Mouse (Mus musculus) testis, adult 2 months (tissue): ENCODE measurements around the gene Vmn1r85.

Experiments
- CTCF ChIP-seq: fragments of 200-500 bp; IDR thresholded peaks from 2 replicates; pipeline ENCODE4 v1.5.1; 2012; ENCODE audit warnings: low read depth, mild to moderate bottlenecking, inconsistent platforms, low read length, moderate library complexity; ENCODE audit not compliant: control insufficient read depth, insufficient read depth, insufficient replicate concordance
- POLR2A ChIP-seq: fragments of 200-500 bp; IDR thresholded peaks from 2 replicates; pipeline ENCODE4 v1.6.1; 2012; ENCODE audit warnings: low read depth, mild to moderate bottlenecking, inconsistent platforms, low read length, moderate library complexity; ENCODE audit not compliant: control insufficient read depth

DNA sequence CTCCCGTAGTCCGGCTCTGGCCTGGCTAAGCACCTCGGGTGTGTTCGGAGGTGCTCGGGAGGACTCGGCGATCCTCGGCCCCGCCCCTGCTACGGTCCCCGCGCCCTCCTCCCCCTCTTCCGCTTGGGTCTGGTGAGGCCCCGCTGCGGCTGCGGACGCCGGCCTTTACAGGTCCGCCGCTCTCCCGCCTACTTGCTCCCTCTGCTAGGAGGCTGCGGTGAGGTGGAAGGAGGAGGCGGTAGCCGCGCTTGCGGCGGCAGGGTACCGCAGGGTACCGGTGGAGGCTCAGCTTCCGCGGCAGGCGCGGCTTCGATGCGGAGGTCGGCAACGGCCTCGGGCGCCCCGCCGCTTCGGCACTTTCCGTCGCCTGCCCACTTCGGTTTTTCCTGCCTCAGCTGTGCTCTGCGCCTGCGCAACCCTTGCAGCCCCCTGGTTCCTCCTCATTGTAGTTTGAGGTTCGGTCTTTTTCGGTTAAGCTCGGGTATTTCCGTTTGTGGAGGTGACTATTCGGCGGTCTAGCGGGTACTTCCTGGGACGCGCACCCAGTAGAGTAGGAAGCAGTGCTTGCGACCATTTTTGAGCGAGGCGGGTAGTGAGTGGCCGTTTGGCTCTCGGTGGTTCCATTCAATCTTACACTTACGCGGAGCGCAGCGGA, 56.9 kb downstream of the Vmn1r85 start, which contains the start of gene Ube2m:
- TF ChIP-seq POLR2A (peak; percentile 76), CTCF (no peak)
